Mouse (Mus musculus): ENCODE measurements at regions not wholly inside any gene's neighbourhood (a gene's known extent, or its start where the extent isn't known, plus 50 kb on each side); places are given as distances from the start of the nearest gene placed in this dataset.

GRCm38 (mm10) chr17:7625746-7626145 is 201.4 kb downstream of the Fndc1 start:
- DNase-seq: peak; percentile 15

- DNase-seq: no peak
These were observed 203.7 kb downstream of the Fndc1 start for GRCm38 (mm10) chr17:7623392-7623791.

DNA sequence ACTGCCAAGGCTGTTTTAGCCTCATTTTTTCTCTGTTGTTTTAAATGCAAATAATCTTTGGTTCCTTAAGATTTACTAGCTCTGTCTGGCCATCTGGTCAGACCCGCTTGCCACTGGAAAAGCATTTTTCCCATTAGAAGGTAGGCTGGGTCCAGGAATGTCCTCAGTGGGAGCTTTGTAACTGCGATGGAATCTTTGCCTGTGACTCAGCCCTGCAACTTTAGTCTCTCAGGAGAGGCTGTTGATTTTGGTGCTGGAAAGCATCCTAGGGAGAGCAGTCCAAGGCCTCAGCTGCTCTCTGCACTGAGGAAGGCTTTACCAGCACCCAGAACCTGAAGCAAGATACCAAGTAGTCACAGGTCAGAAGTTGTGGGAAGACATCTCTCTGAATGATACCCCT is 205.8 kb downstream of the Fndc1 start:
- peak; percentile 6 for DNase-seq

DNA sequence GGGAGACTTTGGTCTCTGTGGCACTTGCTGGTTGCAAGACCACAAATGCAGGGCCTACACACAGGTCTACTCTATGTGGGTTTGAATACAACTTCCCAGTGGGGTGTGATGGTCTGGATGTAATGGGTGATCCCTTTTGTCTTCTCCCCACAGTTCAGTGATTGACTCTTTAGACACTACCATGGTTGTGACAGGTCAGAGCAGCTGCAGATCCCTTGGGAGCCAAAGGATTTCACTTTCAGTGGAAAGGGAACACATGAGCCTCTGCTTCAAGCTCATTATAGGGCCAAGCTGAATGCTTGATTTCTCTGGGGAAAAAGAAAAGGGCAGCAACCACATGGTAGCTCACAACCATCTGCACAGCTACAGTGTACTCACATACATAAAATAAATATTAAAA is 206.9 kb downstream of the Fndc1 start:
- DNase-seq: no peak

DNA sequence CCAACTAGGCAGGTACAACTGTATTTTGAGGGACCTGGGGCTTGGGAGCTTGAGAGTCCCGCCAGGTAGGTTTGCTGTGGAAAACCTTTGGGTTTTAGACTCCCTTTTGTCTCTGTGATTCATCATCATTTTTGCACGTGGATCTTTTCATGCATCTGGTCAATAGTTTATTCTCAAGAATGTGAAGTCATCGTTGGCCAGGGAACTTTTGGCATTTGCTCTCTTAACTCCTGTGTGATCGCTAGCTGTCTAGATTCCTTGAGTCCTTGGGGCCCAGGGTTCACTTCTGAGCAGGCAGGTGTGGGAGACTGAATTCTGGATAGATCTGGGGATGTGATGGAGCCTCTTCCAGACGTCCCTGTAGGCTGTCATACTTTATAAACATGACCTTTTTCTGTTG is 207.5 kb downstream of the Fndc1 start:
- DNase-seq: no peak

GRCm38 (mm10) chr17:7608046-7608445 is 219.1 kb downstream of the Fndc1 start:
- DNase-seq: no peak

- DNase-seq: no peak
These were observed 219.7 kb downstream of the Fndc1 start for GRCm38 (mm10) chr17:7607431-7607830.

DNA sequence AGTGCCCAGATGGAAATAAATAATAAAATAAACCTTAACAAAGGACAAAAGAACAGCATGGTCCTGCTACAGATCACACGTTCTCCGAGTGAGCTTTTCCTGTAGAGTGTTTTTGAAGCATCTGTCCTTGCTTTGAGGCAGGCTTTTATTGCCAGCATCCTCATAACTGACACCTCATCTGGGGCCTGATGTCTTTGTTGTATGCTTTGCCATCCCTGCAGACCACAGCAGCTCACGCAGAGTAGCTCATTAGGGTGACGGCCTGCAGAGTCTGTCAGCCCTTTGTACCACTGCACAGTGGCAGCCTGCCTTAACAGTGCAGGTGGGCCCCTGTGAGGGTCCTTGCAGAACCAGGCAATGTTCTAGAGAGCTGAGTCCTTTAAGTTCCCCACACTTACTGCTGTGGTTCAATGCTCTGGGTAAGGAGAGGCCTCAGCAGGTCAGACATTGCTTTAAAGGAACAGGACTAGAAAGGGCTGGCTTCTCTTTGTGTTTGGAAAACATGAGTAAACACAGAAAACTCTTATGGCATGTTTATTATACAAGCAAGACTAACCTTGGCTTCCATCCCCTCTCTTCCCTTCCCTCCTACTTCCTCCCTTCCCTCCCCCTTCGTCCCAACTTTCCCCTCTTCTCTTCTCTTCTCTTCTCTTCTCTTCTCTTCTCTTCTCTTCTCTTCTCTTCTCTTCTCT is 219.7 kb upstream of the Unc93a2 start:
- no peak for DNase-seq

DNA sequence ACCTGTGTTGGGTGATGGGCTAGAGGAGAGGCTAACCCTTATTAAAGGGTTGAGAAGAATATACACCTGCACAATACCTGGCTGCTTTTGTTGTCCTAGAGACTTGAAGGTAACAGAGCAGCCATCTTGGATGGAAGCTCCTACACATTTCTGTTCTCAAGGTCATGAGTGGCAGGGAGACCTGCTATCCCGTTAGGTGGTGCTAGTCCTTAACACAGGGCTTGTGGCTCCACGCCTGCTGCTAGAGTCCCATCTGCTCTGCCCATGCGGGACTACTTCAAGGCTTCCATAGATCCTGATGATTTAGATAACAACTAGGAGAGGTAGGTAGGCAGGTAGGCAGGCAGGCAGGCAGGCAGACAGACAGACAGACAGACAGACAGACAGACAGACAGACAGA is 218.8 kb upstream of the Unc93a2 start:
- DNase-seq: no peak

DNA sequence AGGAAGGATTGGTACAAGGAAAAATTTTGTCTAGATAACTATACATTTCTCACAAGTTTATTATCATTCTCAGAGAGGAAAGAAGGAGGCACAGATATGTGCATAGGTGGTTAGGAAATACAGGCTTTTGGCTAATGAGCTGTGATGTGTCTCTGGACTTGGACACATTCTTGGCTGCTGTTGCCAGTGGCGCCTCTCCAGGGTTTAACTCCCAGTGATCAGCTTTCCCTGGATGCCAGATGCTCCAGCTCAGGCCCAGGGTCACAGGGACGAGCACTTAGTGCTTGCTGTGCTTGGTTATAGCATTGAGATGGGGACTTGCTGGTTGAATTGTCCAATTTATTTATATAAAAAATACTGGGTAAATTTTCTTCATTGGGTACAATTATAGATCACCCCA is 215.3 kb upstream of the Unc93a2 start:
- DNase-seq: peak; percentile 37

DNA sequence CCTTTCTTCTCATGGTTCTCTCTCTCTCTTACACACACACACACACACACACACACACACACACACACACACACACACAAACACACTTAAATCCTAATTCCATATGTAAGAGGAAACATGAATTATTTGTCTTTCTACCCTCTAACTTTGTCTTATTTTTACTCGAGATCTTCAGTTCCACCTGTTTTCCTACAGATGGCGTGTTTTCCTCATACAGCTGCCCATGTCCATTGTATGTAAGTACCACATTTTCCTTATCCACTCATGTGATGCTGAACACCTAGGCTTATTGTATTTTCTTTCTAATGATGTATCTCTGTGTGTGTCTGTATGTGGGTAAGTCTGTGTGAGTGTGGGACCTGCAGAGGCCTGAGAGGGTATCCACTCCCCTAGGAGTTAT is 212.2 kb upstream of the Unc93a2 start:
- DNase-seq: no peak

DNA sequence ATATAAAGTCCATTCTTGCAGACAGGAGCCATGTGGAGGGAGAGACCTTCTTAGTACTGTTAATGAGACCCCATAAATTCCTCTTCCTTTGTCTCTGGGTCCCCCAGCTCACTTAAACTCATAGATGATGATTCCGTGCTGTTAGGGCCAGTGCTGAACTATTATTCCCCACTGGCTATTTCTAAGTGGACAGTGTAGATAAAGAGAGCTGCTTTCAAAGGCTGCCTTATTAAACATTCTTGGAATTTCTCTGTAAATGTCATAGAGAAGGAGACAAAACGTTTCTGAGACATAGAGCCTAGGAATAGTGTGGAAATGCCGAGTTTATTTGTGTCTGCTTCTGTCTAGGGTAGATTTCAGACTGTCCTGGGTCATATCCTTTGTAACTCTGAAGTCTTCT is 209.5 kb upstream of the Unc93a2 start:
- DNase-seq: no peak

GRCm38 (mm10) chr17:7592491-7592890 is 207.2 kb upstream of the Unc93a2 start:
- DNase-seq: no peak

GRCm38 (mm10) chr17:7582866-7583398 is 197.7 kb upstream of the Unc93a2 start:
- DNase-seq: no peak

- peak; percentile 33 for DNase-seq
These were observed 193.8 kb upstream of the Unc93a2 start for GRCm38 (mm10) chr17:7579031-7579430.

DNA sequence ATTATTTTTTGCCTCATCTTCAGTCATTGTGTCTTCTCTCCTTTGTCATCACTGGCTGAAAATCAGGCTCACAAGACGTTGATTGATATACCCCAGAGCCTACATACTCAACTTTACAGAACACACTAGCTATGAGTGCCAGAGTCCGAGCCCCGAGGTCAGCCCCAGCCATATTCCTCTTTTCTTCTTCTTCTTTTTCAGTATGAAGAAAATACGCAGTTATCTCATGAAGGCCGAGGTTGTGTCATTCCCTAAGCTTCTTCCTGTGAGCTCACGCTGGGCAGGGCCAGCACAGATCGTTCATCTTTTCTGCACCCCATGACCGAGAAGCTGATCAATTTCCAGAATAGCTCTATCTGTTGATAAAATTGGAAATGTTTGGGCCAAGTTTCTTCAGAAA is 192.7 kb upstream of the Unc93a2 start:
- peak; percentile 25 for DNase-seq

GRCm38 (mm10) chr17:7577227-7577626 is 192.0 kb upstream of the Unc93a2 start:
- peak; percentile 89 for DNase-seq

DNA sequence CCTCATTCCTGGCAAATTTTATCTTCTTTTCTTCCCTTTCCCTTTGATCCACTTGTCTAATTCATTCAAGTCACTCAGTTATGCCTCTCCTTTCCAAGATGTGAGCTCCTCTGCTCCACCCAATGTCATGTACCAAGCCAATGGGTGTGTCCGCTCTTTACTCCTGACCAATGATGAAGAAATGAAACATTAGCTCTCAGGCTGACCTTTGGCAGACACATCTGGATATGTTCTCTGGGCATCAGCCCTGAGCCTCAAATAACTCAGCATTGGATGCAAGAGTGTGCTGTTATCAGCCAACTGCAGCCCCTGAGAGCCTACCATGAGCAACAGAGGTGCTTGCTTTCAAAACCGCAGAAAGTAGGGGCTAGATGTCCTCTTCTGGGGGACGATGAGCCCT is 186.2 kb upstream of the Unc93a2 start:
- DNase-seq: no peak

DNA sequence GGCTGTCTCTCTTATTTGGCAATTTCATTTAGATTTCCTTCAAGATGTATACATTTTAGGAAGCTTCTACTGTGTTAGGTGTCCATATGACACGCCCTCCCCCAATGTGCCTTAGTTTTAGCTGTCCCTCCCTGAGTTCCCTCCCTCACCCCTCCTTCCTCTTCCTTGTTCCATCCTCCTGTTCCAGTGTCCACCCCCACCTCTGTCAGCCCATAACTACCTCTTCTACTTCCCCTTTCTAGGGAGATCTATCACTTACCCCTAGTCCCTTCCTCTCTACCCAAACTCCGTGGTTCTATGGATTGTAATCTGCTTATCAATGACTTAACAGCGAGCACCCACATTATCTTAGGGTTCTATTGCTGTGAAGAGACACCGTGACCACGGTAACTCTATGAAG is 183.2 kb upstream of the Unc93a2 start:
- no peak for DNase-seq

DNA sequence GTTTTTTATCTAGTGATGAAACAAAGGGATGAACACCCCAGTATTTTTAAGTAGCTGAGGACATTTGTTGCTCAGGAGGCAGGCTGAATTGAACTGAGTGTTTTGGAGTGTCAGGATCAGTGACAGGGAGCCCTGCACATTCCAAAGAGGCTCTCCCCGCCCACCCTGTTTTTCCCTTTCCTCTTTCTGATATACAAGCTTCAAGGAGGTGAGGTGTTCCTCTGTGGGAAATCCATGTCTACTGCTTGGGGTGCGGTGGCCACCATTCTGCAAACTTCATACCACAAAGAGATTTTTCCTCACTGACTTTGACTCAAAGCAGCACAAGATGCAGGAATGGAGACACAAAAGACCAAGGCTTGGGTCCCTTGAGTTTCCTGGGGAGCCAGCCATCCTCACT is 180.5 kb upstream of the Unc93a2 start:
- no peak for DNase-seq

DNA sequence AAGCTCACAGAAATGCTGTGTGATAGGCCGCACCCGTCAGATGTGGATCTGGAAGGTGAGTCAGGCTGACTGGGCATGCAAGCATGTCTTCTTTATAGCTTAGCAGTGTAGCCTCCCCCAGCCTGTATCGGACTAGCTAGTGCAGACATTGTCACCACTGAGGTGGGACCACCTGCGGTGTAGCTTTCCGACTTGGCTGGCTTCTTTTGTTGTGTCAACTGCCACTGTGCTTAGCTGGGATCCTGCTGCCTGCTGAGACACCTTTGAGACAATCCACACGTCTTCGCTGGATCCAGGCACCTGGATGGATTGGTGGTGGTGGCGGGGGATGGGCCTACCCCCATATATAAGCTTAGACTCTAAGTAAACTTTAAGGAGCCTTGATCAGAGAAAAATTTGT is 177.7 kb upstream of the Unc93a2 start:
- no peak for DNase-seq

- DNase-seq: no peak
These were observed 163.2 kb upstream of the Unc93a2 start for GRCm38 (mm10) chr17:7548456-7548855.

- no peak for DNase-seq
These were observed 153.3 kb upstream of the Unc93a2 start for GRCm38 (mm10) chr17:7538402-7539087.

All from adrenal gland, adult 2 months (tissue).